Mouse (Mus musculus) testis, adult 2 months (tissue): ENCODE results near the gene Mrpl4.

Source experiments
- CTCF ChIP-seq: fragments of 200-500 bp; IDR thresholded peaks from 2 replicates; pipeline ENCODE4 v1.5.1; 2012; ENCODE audit warnings: low read depth, mild to moderate bottlenecking, inconsistent platforms, low read length, moderate library complexity; ENCODE audit not compliant: control insufficient read depth, insufficient read depth, insufficient replicate concordance
- POLR2A ChIP-seq: fragments of 200-500 bp; IDR thresholded peaks from 2 replicates; pipeline ENCODE4 v1.6.1; 2012; ENCODE audit warnings: low read depth, mild to moderate bottlenecking, inconsistent platforms, low read length, moderate library complexity; ENCODE audit not compliant: control insufficient read depth

- TF ChIP-seq CTCF, result no peak
- TF ChIP-seq POLR2A, result no peak
Measured at GRCm38 (mm10) chr9:21032491-21032890, 30.0 kb downstream of the Mrpl4 start.
